10 mouse cellular contexts compared by ENCODE assay signal in genomic region chr4:87933701-87934337, GRCm38 (mm10).
DNase-seq lines count a peak whose midpoint lies in the region; ATAC-seq and TF ChIP-seq lines count a peak whose summit lies in the region.
"Had no signal": no experiment of that assay in that cellular context is flagged by ENCODE, and none has a peak within 500 bp of the region (broad histone marks: within the 10 kb centered on the region; RNA-seq: fewer than 3 reads in every experiment).

No protein-coding gene starts in this region.

- H3K27ac ChIP-seq in kidney, embryonic 15.5 days = peak overlapping the region; percentile 42; the same call in 1 of the 2 replicates
- 0 out of 2 replicates have a peak overlapping the region, but pooled peaks have one; percentile 12 for H3K27ac ChIP-seq in embryonic facial prominence, embryonic 15.5 days (replicated peaks)
- H3K27ac ChIP-seq in lung, postnatal 0 days (ENCODE audit: low read length) = no peak overlapping the region

- H3K36me3 ChIP-seq in kidney, embryonic 15.5 days = no peaks in the 10 kb centered on the region
- no peaks in the 10 kb centered on the region for H3K36me3 ChIP-seq in embryonic facial prominence, embryonic 15.5 days
- no peaks in the 10 kb centered on the region for H3K36me3 ChIP-seq in lung, postnatal 0 days (ENCODE audit: insufficient read depth, low read length)

- ATAC-seq in kidney, embryonic 15.5 days (replicated peaks; ENCODE audit: low FRiP score) = peak; percentile 58; the same call in 1 of the 2 replicates
- ATAC-seq in embryonic facial prominence, embryonic 15.5 days (ENCODE audit: insufficient number of reproducible peaks, low FRiP score, low TSS enrichment, low read depth) = no peak
- ATAC-seq in lung, postnatal 0 days = peak; percentile 59
- ATAC-seq in cerebellum, adult (ENCODE audit: insufficient number of reproducible peaks, low FRiP score, low TSS enrichment) = no peak

- H3K9ac ChIP-seq in kidney, embryonic 15.5 days = no peak overlapping the region
- H3K9ac ChIP-seq in embryonic facial prominence, embryonic 15.5 days = no peak overlapping the region
- H3K9ac ChIP-seq in lung, postnatal 0 days (replicated peaks; ENCODE audit: low read depth) = no peak overlapping the region

- no peak overlapping the region for H3K4me2 ChIP-seq in kidney, embryonic 15.5 days
- no peak overlapping the region for H3K4me2 ChIP-seq in embryonic facial prominence, embryonic 15.5 days (replicated peaks)
- H3K4me2 ChIP-seq in lung, postnatal 0 days (replicated peaks; ENCODE audit: low read depth, low read length) = no peak overlapping the region

- WGBS in kidney, embryonic 15.5 days = 63% methylated on average over 4 of the region's 4 CpGs
- 55% methylated on average over 4 of the region's 4 CpGs for WGBS in embryonic facial prominence, embryonic 15.5 days
- 57% methylated on average over 4 of the region's 4 CpGs for WGBS in lung, postnatal 0 days

- H3K9me3 ChIP-seq in kidney, embryonic 15.5 days (replicated peaks) = no peaks in the 10 kb centered on the region
- no peaks in the 10 kb centered on the region for H3K9me3 ChIP-seq in embryonic facial prominence, embryonic 15.5 days (replicated peaks)
- H3K9me3 ChIP-seq in lung, postnatal 0 days (ENCODE audit: low read length) = no peaks in the 10 kb centered on the region

- H3K27me3 ChIP-seq in kidney, embryonic 15.5 days = no peaks in the 10 kb centered on the region
- no peaks in the 10 kb centered on the region for H3K27me3 ChIP-seq in embryonic facial prominence, embryonic 15.5 days
- no peaks in the 10 kb centered on the region for H3K27me3 ChIP-seq in lung, postnatal 0 days (replicated peaks; ENCODE audit: insufficient read depth, low read length)

- no peak overlapping the region for H3K4me3 ChIP-seq in kidney, embryonic 15.5 days (replicated peaks)
- no peak overlapping the region for H3K4me3 ChIP-seq in embryonic facial prominence, embryonic 15.5 days (replicated peaks)
- H3K4me3 ChIP-seq in lung, postnatal 0 days (ENCODE audit: low read depth, low read length) = no peak overlapping the region

- DNase-seq in embryo, embryonic 11 days = peak; percentile 34
- DNase-seq in embryo, embryonic 9.5 days (ENCODE audit: extremely low spot score) = no peak
- DNase-seq in kidney, adult 8-10 months = no peak
- DNase-seq in lung, postnatal 0 days (ENCODE audit: low spot score) = peak; percentile 77
- DNase-seq in MN1 (ENCODE audit: low spot score) = no peak
- DNase-seq: kidney, postnatal 14 days; left cerebral cortex, postnatal 4 days had no signal

- H3K4me1 ChIP-seq in kidney, embryonic 15.5 days = peaks cover 28% of the 10 kb centered on the region
- peaks cover 16% of the 10 kb centered on the region; the same call in 1 of the 2 replicates for H3K4me1 ChIP-seq in embryonic facial prominence, embryonic 15.5 days
- peaks cover 9% of the 10 kb centered on the region; the same call in 1 of the 2 replicates for H3K4me1 ChIP-seq in lung, postnatal 0 days (ENCODE audit: insufficient read depth, low read depth, low read length)

- TF ChIP-seq EP300 in lung, postnatal 0 days (IDR thresholded peaks at IDR 0.05) = no peak

- no peak for TF ChIP-seq CTCF in lung, postnatal 0 days (IDR thresholded peaks at IDR 0.05)

Comparison
In these comparisons a context has a peak if more than half of its experiments do, and no peak if none do; other contexts are left out.
1. DNase-seq: peak in embryo, embryonic 11 days (single experiment) and lung, postnatal 0 days (single experiment); none in embryo, embryonic 9.5 days (single experiment), kidney, adult 8-10 months (0 of 2) and MN1 (single experiment).
2. ATAC-seq: peak in kidney, embryonic 15.5 days (single experiment) and lung, postnatal 0 days (single experiment); none in embryonic facial prominence, embryonic 15.5 days (single experiment) and cerebellum, adult (single experiment).